16 mouse cellular contexts compared by ENCODE assay signal in the genomic region with DNA sequence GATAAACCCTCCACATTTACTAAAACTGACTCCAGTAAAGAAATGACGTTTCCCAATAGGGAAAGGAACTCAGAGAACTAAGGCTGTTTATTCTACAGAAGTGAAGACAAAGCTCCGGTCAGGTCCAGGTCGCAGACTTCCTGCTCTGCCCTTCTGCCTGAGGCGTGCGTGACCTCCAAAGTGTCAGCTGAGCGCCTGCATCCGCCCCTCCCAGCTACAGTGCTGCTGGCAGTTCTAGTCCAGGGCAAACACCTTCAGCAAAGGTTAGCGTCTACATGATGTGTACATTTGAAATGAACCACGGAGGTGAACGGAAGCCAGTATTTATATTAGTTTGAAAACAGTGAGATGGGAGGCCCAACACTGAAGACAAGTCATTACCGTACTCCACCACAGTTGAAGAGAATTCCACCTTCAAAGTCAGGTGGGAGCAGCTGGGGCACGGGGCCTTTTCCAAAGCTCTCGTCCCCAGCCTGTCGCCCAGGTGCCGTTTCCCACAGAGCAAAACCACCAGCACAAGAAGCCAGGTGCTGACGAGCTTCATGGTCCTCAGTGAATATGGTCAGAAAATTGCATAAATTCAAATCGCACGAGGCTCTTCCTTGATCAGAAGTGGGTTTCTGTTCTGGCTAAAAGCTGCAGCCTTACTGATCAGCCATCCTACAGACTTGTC. TPM values are rescaled to one million over a fixed set of nuclear protein-coding genes. Genes with fewer than 3 reads are reported as not detected.
DNase-seq lines count a peak whose midpoint lies in the region; ATAC-seq and TF ChIP-seq lines count a peak whose summit lies in the region.
"Had no signal": no experiment of that assay in that cellular context is flagged by ENCODE, and none has a peak within 500 bp of the region (broad histone marks: within the 10 kb centered on the region; RNA-seq: fewer than 3 reads in every experiment).

No protein-coding gene starts in this region.

- TF ChIP-seq CTCF in kidney, adult 2 months (conservative IDR thresholded peaks at IDR 0.05; ENCODE audit: insufficient read depth, insufficient read length, low read depth, low read length), result no peak

- 58% methylated on average over 18 of the region's 18 CpGs for WGBS in kidney, adult 2 months
- 71% methylated on average over 18 of the region's 18 CpGs for WGBS in kidney, embryonic 16.5 days
- 58% methylated on average over 18 of the region's 18 CpGs for WGBS in lung, embryonic 16.5 days

- TF ChIP-seq POLR2A in kidney, adult 2 months (IDR thresholded peaks at IDR 0.05; ENCODE audit: low read depth, low read length), result no peak

- H3K9me3 ChIP-seq in kidney, embryonic 16.5 days (ENCODE audit: low read length), result no peaks in the 10 kb centered on the region
- H3K9me3 ChIP-seq in lung, embryonic 16.5 days (ENCODE audit: control insufficient read depth, low read length), result no peaks in the 10 kb centered on the region
- H3K9me3 ChIP-seq: neural tube, embryonic 13.5 days had no signal

- no peak for ATAC-seq in kidney, embryonic 16.5 days (ENCODE audit: low FRiP score, low TSS enrichment)
- ATAC-seq in lung, embryonic 16.5 days (ENCODE audit: low read depth), result peak; percentile 36; the same call in 1 of the 2 replicates
- ATAC-seq: midbrain, embryonic 16.5 days had no signal

- peak; percentile 48 for DNase-seq in kidney, adult 2 months
- DNase-seq in R1 (ENCODE audit: low read depth, low spot score), result peak; percentile 72
- DNase-seq in yolk sac, embryonic 10.5 days (ENCODE audit: low spot score), result peak; percentile 56
- no peak for DNase-seq in retina, embryonic 14.5 days (ENCODE audit: low spot score)
- DNase-seq in adrenal gland, postnatal 14 days, result no peak
- DNase-seq: cerebellum, adult 2 months; heart, postnatal 4 days; retina, postnatal 1 day; spleen, adult 18-20 months; thymus, adult 18-20 months had no signal

- H3K27ac ChIP-seq in kidney, adult 2 months (ENCODE audit: insufficient read depth, low read depth, low read length), result 0 out of 2 replicates have a peak overlapping the region, but pooled peaks have one; percentile 8
- no peak overlapping the region for H3K27ac ChIP-seq in kidney, embryonic 16.5 days (ENCODE audit: low read length)
- H3K27ac ChIP-seq in lung, embryonic 16.5 days (ENCODE audit: low read length), result no peak overlapping the region
- H3K27ac ChIP-seq: heart, adult 2 months; macrophage; neural tube, embryonic 13.5 days had no signal

- H3K4me2 ChIP-seq in kidney, embryonic 16.5 days (replicated peaks; ENCODE audit: low read depth, low read length), result no peak overlapping the region
- no peak overlapping the region for H3K4me2 ChIP-seq in lung, embryonic 16.5 days (ENCODE audit: low read depth, low read length)
- H3K4me2 ChIP-seq: neural tube, embryonic 13.5 days had no signal

- peaks cover 8% of the 10 kb centered on the region for H3K36me3 ChIP-seq in kidney, adult 2 months (ENCODE audit: control insufficient read depth, insufficient read depth, low read length)
- peaks cover 39% of the 10 kb centered on the region for H3K36me3 ChIP-seq in kidney, embryonic 16.5 days (ENCODE audit: insufficient read depth, low read length)
- H3K36me3 ChIP-seq in lung, embryonic 16.5 days (ENCODE audit: control insufficient read depth, insufficient read depth, low read length), result peaks cover 26% of the 10 kb centered on the region

- H3K9ac ChIP-seq in kidney, embryonic 16.5 days (replicated peaks; ENCODE audit: low read length), result no peak overlapping the region
- no peak overlapping the region for H3K9ac ChIP-seq in lung, embryonic 16.5 days (ENCODE audit: low read length)
- H3K9ac ChIP-seq: neural tube, embryonic 13.5 days had no signal

- no peak overlapping the region for H3K4me3 ChIP-seq in kidney, adult 2 months (ENCODE audit: insufficient read depth, low read depth, low read length)
- no peak overlapping the region for H3K4me3 ChIP-seq in kidney, embryonic 16.5 days (ENCODE audit: low read length)
- no peak overlapping the region for H3K4me3 ChIP-seq in lung, embryonic 16.5 days (ENCODE audit: low read length)
- H3K4me3 ChIP-seq: heart, adult 2 months; neural tube, embryonic 13.5 days had no signal

- no peaks in the 10 kb centered on the region for H3K27me3 ChIP-seq in kidney, adult 2 months (replicated peaks; ENCODE audit: control insufficient read depth, insufficient read depth, low read length)
- no peaks in the 10 kb centered on the region for H3K27me3 ChIP-seq in kidney, embryonic 16.5 days (ENCODE audit: insufficient read depth, low read length)
- H3K27me3 ChIP-seq in lung, embryonic 16.5 days (ENCODE audit: control insufficient read depth, insufficient read depth, low read depth, low read length), result no peaks in the 10 kb centered on the region
- H3K27me3 ChIP-seq: neural tube, embryonic 13.5 days had no signal

- peaks cover 4% of the 10 kb centered on the region; the same call in 1 of the 2 replicates for H3K4me1 ChIP-seq in kidney, adult 2 months (ENCODE audit: control insufficient read depth, insufficient read depth, low read length)
- no peaks in the 10 kb centered on the region for H3K4me1 ChIP-seq in kidney, embryonic 16.5 days (ENCODE audit: insufficient read depth, low read length)
- no peaks in the 10 kb centered on the region for H3K4me1 ChIP-seq in lung, embryonic 16.5 days (replicated peaks; ENCODE audit: control insufficient read depth, insufficient read depth, low read length)

RNA-seq across cellular contexts. Expression of gene Mbtps1, which starts 11.4 kb away (rescaled TPM):
- polyA plus RNA-seq in kidney, adult 2 months (2012; rRNA removed), result 58.0 and 67.3 TPM in 2 replicates
- polyA plus RNA-seq in kidney, embryonic 16.5 days (2015; fragmentation: Nextera tagmentation; extraction: Ambion mirVana), result 131 TPM in 2 replicates
- polyA plus RNA-seq in lung, embryonic 16.5 days (2015; fragmentation: Nextera tagmentation; extraction: Ambion mirVana), result 118 and 126 TPM in 2 replicates
- total RNA-seq in adrenal gland, postnatal 14 days (2021), result 101 and 109 TPM in 2 replicates

RNA-seq across cellular contexts. Expression of gene Hsdl1, which starts 27.8 kb away (rescaled TPM):
- polyA plus RNA-seq in kidney, adult 2 months (2012; rRNA removed), result 20.0 and 23.1 TPM in 2 replicates
- 39.8 and 43.1 TPM in 2 replicates for polyA plus RNA-seq in kidney, embryonic 16.5 days (2015; fragmentation: Nextera tagmentation; extraction: Ambion mirVana)
- 29.1 and 30.8 TPM in 2 replicates for polyA plus RNA-seq in lung, embryonic 16.5 days (2015; fragmentation: Nextera tagmentation; extraction: Ambion mirVana)
- 25.6 and 30.1 TPM in 2 replicates for total RNA-seq in adrenal gland, postnatal 14 days (2021)

RNA-seq across cellular contexts. Expression of gene Dnaaf1, which starts 27.9 kb away (rescaled TPM):
- polyA plus RNA-seq in kidney, adult 2 months (2012; rRNA removed), result 0.42 and 0.57 TPM in 2 replicates
- polyA plus RNA-seq in kidney, embryonic 16.5 days (2015; fragmentation: Nextera tagmentation; extraction: Ambion mirVana), result 0.27 and 0.37 TPM in 2 replicates
- polyA plus RNA-seq in lung, embryonic 16.5 days (2015; fragmentation: Nextera tagmentation; extraction: Ambion mirVana), result 2.7 and 3.9 TPM in 2 replicates
- total RNA-seq in adrenal gland, postnatal 14 days (2021), result not detected in 2 replicates
- total RNA-seq: heart, adult 2 months; heart, postnatal 4 days had no signal
- polyA plus RNA-seq: macrophage had no signal

RNA-seq across cellular contexts. Expression of gene Slc38a8, which starts 45.7 kb away (rescaled TPM):
- 0.08 TPM in 1 of 2 replicates, not detected in the other for polyA plus RNA-seq in kidney, adult 2 months (2012; rRNA removed)
- 0.13 TPM in 1 of 2 replicates, not detected in the other for polyA plus RNA-seq in kidney, embryonic 16.5 days (2015; fragmentation: Nextera tagmentation; extraction: Ambion mirVana)
- polyA plus RNA-seq in lung, embryonic 16.5 days (2015; fragmentation: Nextera tagmentation; extraction: Ambion mirVana), result not detected in 2 replicates
- total RNA-seq in adrenal gland, postnatal 14 days (2021), result 0.34 TPM in 1 of 2 replicates, not detected in the other
- total RNA-seq: heart, adult 2 months; heart, postnatal 4 days had no signal
- polyA plus RNA-seq: heart, adult 2 months; macrophage; midbrain, embryonic 16.5 days; neural tube, embryonic 13.5 days had no signal

RNA-seq across cellular contexts. Expression of gene Taf1c, which starts 57.9 kb away (rescaled TPM):
- 10.2 and 12.8 TPM in 2 replicates for polyA plus RNA-seq in kidney, adult 2 months (2012; rRNA removed)
- polyA plus RNA-seq in kidney, embryonic 16.5 days (2015; fragmentation: Nextera tagmentation; extraction: Ambion mirVana), result 15.4 and 15.5 TPM in 2 replicates
- polyA plus RNA-seq in lung, embryonic 16.5 days (2015; fragmentation: Nextera tagmentation; extraction: Ambion mirVana), result 10.6 and 10.7 TPM in 2 replicates
- total RNA-seq in adrenal gland, postnatal 14 days (2021), result 11.9 and 13.3 TPM in 2 replicates

Comparison
In these comparisons a context has a peak if more than half of its experiments do, and no peak if none do; other contexts are left out.
1. DNase-seq: peak in kidney, adult 2 months (single experiment), R1 (single experiment) and yolk sac, embryonic 10.5 days (single experiment); none in retina, embryonic 14.5 days (single experiment) and adrenal gland, postnatal 14 days (single experiment).